Mouse (Mus musculus): ENCODE measurements at regions not wholly inside any gene's neighbourhood (a gene's known extent, or its start where the extent isn't known, plus 50 kb on each side); places are given as distances from the start of the nearest gene placed in this dataset.
"Not testable (repeated sequence)": the region's sequence is repeated elsewhere in the genome, so short reads cannot be mapped to it uniquely, and the experiment has no call there.

DNA sequence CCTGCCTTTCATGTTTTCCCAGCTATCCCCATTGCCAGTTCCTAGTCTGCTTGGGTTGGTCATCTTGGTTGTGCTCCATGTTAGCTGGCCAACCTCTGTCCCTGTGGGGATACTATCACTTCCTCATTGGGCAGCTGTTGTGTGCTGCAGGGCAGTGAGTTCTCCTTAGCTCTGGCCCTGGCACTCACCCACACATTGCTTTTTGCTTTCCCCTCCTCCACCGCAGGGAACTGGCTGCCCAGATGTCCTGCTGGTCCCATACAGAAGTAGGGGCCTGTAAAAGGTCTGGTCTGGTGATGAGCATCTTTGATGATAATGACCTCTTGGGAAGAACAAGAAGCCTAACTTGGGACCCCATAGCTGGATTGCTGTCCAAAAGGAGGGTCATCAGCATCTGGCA, 308.2 kb upstream of the Gm21863 start:
- peak in 1 of 2 experiments; percentile 0 for DNase-seq

DNA sequence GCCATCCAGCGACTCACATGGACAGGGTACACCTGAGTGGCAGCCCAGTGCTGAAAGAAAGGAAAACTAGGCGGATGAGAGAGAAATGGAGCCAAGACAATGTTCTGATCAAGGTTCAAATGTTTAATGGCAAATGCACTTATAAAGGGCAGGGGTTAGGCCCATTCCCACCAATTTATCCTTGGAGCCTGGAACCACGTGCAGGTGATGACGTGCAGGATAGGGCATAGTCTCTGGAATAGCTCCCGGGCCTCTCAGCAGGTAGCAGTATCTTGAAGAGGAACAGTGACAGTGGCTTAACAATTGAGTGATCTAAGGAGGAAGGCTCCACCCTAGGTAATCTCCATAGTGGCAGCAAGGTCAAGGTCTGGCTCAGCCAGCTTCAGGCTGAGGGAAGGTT, 285.8 kb upstream of the Gm21863 start:
- not testable (repeated sequence) for DNase-seq

DNA sequence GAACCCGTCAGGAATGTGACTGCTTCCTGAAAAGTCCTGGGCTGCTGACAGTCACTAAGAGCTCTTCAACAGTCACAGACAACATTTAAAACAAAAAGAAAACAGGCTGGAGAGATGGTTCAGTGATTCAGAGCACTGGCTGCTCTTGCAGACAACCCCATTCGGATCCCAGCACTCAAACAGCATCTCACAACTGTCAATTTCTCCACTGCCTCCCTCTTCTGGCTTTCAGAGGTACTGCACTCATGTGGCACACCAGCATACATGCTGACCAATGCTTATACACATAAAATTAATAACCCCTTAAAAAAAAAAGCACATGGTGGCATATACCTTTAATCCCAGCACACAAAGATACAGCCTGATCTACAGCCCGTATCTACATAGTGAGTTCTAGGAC, 283.7 kb upstream of the Gm21863 start:
- not testable (repeated sequence) for DNase-seq

All from spleen, adult 18-20 months (tissue).